8 mouse cellular contexts compared by ENCODE assay signal in the genomic region with DNA sequence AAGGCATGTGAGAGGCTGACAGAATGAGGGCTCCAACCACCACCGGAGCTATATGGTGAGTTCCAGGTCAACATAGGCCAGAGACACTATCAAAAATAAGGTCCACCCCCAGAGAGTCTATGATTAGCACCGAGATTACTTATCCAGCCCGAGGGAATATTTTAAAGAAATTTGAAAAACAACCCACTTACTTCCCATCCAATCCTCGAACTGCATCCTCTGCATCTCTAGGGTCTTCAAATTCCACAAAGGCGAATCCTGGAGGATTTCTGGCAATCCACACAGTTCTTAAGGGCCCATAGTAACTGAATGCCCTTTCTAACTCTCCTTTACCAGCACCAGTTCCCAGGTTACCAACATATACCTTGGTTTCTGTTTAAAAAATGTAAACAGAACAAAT. TPM values are rescaled to one million over a fixed set of nuclear protein-coding genes. Genes with fewer than 3 reads are reported as not detected.
DNase-seq lines count a peak whose midpoint lies in the region; ATAC-seq and TF ChIP-seq lines count a peak whose summit lies in the region.

No protein-coding gene starts in this region.

- H3K27ac ChIP-seq in gastrocnemius, adult 2 months = peak overlapping the region; percentile 96
- H3K27ac ChIP-seq in forebrain, embryonic 15.5 days (replicated peaks) = peak overlapping the region; percentile 99
- no peak overlapping the region for H3K27ac ChIP-seq in liver, embryonic 14.5 days

- intact Hi-C loops in gastrocnemius, adult 2 months (cut with DNase I) = loop anchor here (5.0 kb wide), 1 partner anchor 277 kb away; the partner anchor contains the start of gene Sos1
- intact Hi-C loops in gastrocnemius, postnatal 14 days (cut with DNase I; ENCODE audit: low total_unique reads) = no loop called here

- H3K79me2 ChIP-seq in C2C12 (ENCODE audit: control insufficient read depth, insufficient read depth) = peaks cover 64% of the 10 kb centered on the region

- TF ChIP-seq EP300 in liver, embryonic 14.5 days (IDR thresholded peaks at IDR 0.05; ENCODE audit: low read depth) = no peak

- no peaks in the 10 kb centered on the region for H3K27me3 ChIP-seq in C2C12 (ENCODE audit: control insufficient read depth, insufficient read depth, insufficient read length)
- H3K27me3 ChIP-seq in forebrain, embryonic 15.5 days = no peaks in the 10 kb centered on the region
- H3K27me3 ChIP-seq in liver, embryonic 14.5 days (ENCODE audit: control insufficient read depth, insufficient read depth, low read length) = no peaks in the 10 kb centered on the region

- H3K4me3 ChIP-seq in gastrocnemius, adult 2 months = peak overlapping the region; percentile 90
- peak overlapping the region; percentile 97 for H3K4me3 ChIP-seq in C2C12 (ENCODE audit: insufficient read depth, poor library complexity, severe bottlenecking)
- peak overlapping the region; percentile 95 for H3K4me3 ChIP-seq in forebrain, embryonic 15.5 days
- H3K4me3 ChIP-seq in liver, embryonic 14.5 days (ENCODE audit: insufficient read depth in 1 of 2, low read depth in 2 of 2, low read length in 2 of 2) = peak overlapping the region; percentile 75 to 91

- H3ac ChIP-seq in C2C12 (ENCODE audit: control insufficient read depth, insufficient read length, low read depth) = peak overlapping the region; percentile 97

- DNase-seq in gastrocnemius, adult 2 months = no peak
- DNase-seq in gastrocnemius, postnatal 14 days = no peak
- no peak for DNase-seq in liver, embryonic 14.5 days (ENCODE audit: low read depth in 3 of 3, low spot score in 3 of 3)
- no peak for DNase-seq in right cerebral cortex, postnatal 10 days (ENCODE audit: low spot score in 2 of 2)
- DNase-seq in cerebellum, postnatal 14 days = no peak

- no peak for ATAC-seq in forebrain, embryonic 15.5 days (replicated peaks)
- no peak for ATAC-seq in liver, embryonic 14.5 days (ENCODE audit: insufficient read depth)
- ATAC-seq in frontal cortex, adult (ENCODE audit: low TSS enrichment) = no peak

- 21% methylated on average over 5 of the region's 5 CpGs for WGBS in forebrain, embryonic 15.5 days
- WGBS in liver, embryonic 14.5 days (ENCODE audit: insufficient replicate concordance) = 12% methylated on average over 5 of the region's 5 CpGs

- peaks cover 55% of the 10 kb centered on the region for H3K36me3 ChIP-seq in C2C12 (ENCODE audit: control insufficient read depth, insufficient read depth)
- peaks cover 36% of the 10 kb centered on the region for H3K36me3 ChIP-seq in forebrain, embryonic 15.5 days
- peaks cover 48% of the 10 kb centered on the region for H3K36me3 ChIP-seq in liver, embryonic 14.5 days (replicated peaks; ENCODE audit: control insufficient read depth, insufficient read depth, low read depth)

- H3K79me3 ChIP-seq in C2C12 (ENCODE audit: low read depth) = peaks cover 57% of the 10 kb centered on the region

- H3K9me3 ChIP-seq in forebrain, embryonic 15.5 days = no peaks in the 10 kb centered on the region
- no peaks in the 10 kb centered on the region for H3K9me3 ChIP-seq in liver, embryonic 14.5 days (ENCODE audit: control insufficient read depth, low read length)

- TF ChIP-seq CTCF in gastrocnemius, adult 2 months (IDR thresholded peaks at IDR 0.05) = no peak
- TF ChIP-seq CTCF in C2C12 (IDR thresholded peaks at IDR 0.05; ENCODE audit: control insufficient read depth, insufficient read depth, insufficient read length) = no peak
- no peak for TF ChIP-seq CTCF in liver, embryonic 14.5 days (IDR thresholded peaks at IDR 0.05; ENCODE audit: low read depth)

- H3K9ac ChIP-seq in forebrain, embryonic 15.5 days (replicated peaks) = peak overlapping the region; percentile 96
- peak overlapping the region; percentile 93 for H3K9ac ChIP-seq in liver, embryonic 14.5 days (replicated peaks)

- peak overlapping the region; percentile 83 for H3K4me2 ChIP-seq in forebrain, embryonic 15.5 days (replicated peaks)
- H3K4me2 ChIP-seq in liver, embryonic 14.5 days (ENCODE audit: low read depth) = peak overlapping the region; percentile 98

- H3K4me1 ChIP-seq in forebrain, embryonic 15.5 days = peaks cover 31% of the 10 kb centered on the region
- H3K4me1 ChIP-seq in liver, embryonic 14.5 days (replicated peaks; ENCODE audit: control insufficient read depth in 2 of 2, insufficient read depth in 2 of 2, low read length in 1 of 2) = peaks cover 0 to 10% of the 10 kb centered on the region in 2 experiments; a peak in 2 of 4 replicates

TF ChIP-seq in C2C12, 6 proteins besides CTCF, POLR2A, EP300 and RAD21:
- no peak for TF ChIP-seq FOSL1 (IDR thresholded peaks at IDR 0.05; ENCODE audit: insufficient read depth, low read length, poor library complexity, severe bottlenecking)
- TF ChIP-seq CEBPB (IDR thresholded peaks at IDR 0.05; ENCODE audit: low read depth) = no peak
- TF ChIP-seq MYOD1 (IDR thresholded peaks at IDR 0.05; ENCODE audit: control insufficient read depth, insufficient read length, low read depth) = no peak
- TF ChIP-seq MYOG (IDR thresholded peaks at IDR 0.05; ENCODE audit: control insufficient read depth, extremely low read depth, insufficient read length) = no peak
- TF ChIP-seq USF1 (IDR thresholded peaks at IDR 0.05; ENCODE audit: low read depth) = no peak
- TF ChIP-seq MAX (IDR thresholded peaks at IDR 0.05) = no peak

RNA-seq across cellular contexts. Expression of gene Srsf7, which starts 1.4 kb away (rescaled TPM):
- 10 to 100 TPM; 29.3 to 32.9 TPM for total RNA-seq in gastrocnemius, adult 2 months (2021)
- 10 to 100 TPM; 25.3 to 34.0 TPM for total RNA-seq in gastrocnemius, postnatal 14 days (2021)
- 228 TPM for polyA plus RNA-seq in C2C12 (2012; fragmentation: generic; extraction: Trizol)
- 583 TPM in 2 replicates for polyA plus RNA-seq in forebrain, embryonic 15.5 days (2015; fragmentation: Nextera tagmentation; extraction: Ambion mirVana)
- polyA plus RNA-seq in liver, embryonic 14.5 days (2012; rRNA removed) = 89.9 and 146 TPM in 2 replicates
- polyA plus RNA-seq in liver, embryonic 14.5 days (2014; fragmentation: Nextera tagmentation; extraction: Ambion mirVana) = 264 TPM in 2 replicates

RNA-seq across cellular contexts. Expression of gene Ttc39d, which starts 1.6 kb away (rescaled TPM):
- total RNA-seq in gastrocnemius, adult 2 months (2021) = not detected
- under 1 TPM in 1 of 2 experiments, not detected in 1; 0.16 TPM for total RNA-seq in gastrocnemius, postnatal 14 days (2021)
- 0.01 TPM for polyA plus RNA-seq in C2C12 (2012; fragmentation: generic; extraction: Trizol)
- 0.14 TPM in 1 of 2 replicates, not detected in the other for polyA plus RNA-seq in forebrain, embryonic 15.5 days (2015; fragmentation: Nextera tagmentation; extraction: Ambion mirVana)
- 0.02 and 0.04 TPM in 2 replicates for polyA plus RNA-seq in liver, embryonic 14.5 days (2012; rRNA removed)
- 0.13 TPM in 1 of 2 replicates, not detected in the other for polyA plus RNA-seq in liver, embryonic 14.5 days (2014; fragmentation: Nextera tagmentation; extraction: Ambion mirVana)

RNA-seq across cellular contexts. Expression of gene Gemin6, which starts 18.6 kb away (rescaled TPM):
- 1 to 10 TPM; 6.0 to 7.4 TPM for total RNA-seq in gastrocnemius, adult 2 months (2021)
- 1 to 10 TPM; 5.3 to 5.5 TPM for total RNA-seq in gastrocnemius, postnatal 14 days (2021)
- polyA plus RNA-seq in C2C12 (2012; fragmentation: generic; extraction: Trizol) = 28.4 TPM
- polyA plus RNA-seq in forebrain, embryonic 15.5 days (2015; fragmentation: Nextera tagmentation; extraction: Ambion mirVana) = 24.9 and 25.8 TPM in 2 replicates
- 8.6 and 16.2 TPM in 2 replicates for polyA plus RNA-seq in liver, embryonic 14.5 days (2012; rRNA removed)
- polyA plus RNA-seq in liver, embryonic 14.5 days (2014; fragmentation: Nextera tagmentation; extraction: Ambion mirVana) = 33.6 and 35.7 TPM in 2 replicates
